Mouse (Mus musculus): ENCODE results near the gene Lgals3bp. TPM values are rescaled to one million over a fixed set of nuclear protein-coding genes. Genes with fewer than 3 reads are reported as not detected.

Gene Lgals3bp
- total RNA-seq, 2 experiments from 2014 or later, result 11.0 to 11.9 TPM

DNA sequence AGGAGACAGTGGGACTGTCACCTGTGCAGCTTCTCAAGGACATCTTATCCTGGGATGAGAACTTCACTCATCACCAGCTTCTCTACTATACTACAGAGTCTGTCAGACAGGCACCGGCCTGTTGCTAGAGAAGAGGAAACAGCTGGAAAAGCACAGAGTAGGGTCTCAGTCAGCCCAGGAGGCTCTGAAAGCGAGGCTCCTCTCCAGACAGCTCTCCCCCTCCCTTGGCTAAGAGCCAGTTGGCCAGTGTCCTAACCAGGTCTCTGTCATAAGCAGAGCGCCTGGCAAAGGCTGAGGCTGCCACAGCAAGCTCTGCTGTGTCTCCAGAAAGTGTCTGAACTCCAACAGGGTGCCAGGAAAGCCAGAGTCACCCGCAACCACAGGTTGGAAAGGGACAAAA, 56.2 kb downstream of the Lgals3bp start:
- DNase-seq, result no peak
- intact Hi-C loops (cut with DNase I; ENCODE audit: low total_unique reads), result no loop called here

DNA sequence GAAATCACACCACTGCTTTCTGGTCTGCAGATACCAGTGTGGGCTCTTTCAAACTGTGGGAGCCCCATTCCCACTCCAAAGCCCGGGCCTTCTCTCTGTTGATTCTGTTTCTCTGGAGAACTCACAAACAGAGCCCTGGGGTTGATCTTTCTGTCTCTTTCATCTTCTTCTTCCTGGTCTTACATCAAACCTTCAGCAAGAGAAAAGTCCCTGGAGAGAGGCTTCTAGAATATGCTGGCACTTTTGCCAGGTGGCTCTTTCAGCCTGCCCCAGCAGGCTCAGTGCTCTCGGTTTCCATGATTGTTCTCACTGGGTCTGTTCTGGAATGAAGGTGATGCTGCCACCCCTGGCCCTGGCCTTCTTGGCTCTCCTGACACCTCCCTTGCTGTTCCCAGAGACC, 58.3 kb downstream of the Lgals3bp start:
- intact Hi-C loops (cut with DNase I; ENCODE audit: low total_unique reads), result no loop called here
- DNase-seq, result no peak

Other genes with a start within 250 kb of the Lgals3bp start
- gene Cyth1, start 153.5 kb downstream of the Lgals3bp start, total RNA-seq (2021), result 10 to 100 TPM; 23.3 to 31.2 TPM
- gene Usp36, start 111.8 kb downstream of the Lgals3bp start, total RNA-seq (2021), result 1 to 10 TPM; 9.8 TPM
- 1 to 10 TPM; 1.3 TPM for gene Cep295nl, start 59.6 kb downstream of the Lgals3bp start, total RNA-seq (2021)
- gene Timp2, start 46.4 kb downstream of the Lgals3bp start, total RNA-seq (2021), result 100 to 1,000 TPM; 119 to 133 TPM
- 10 to 100 TPM; 11.0 to 11.7 TPM for gene Cant1, start 17.0 kb upstream of the Lgals3bp start, total RNA-seq (2021)
- 10 to 100 TPM; 26.4 to 30.2 TPM for gene C1qtnf1, start 26.1 kb upstream of the Lgals3bp start, total RNA-seq (2021)
- 10 to 100 TPM; 13.1 to 13.5 TPM for gene Engase, start 74.7 kb upstream of the Lgals3bp start, total RNA-seq (2021)